Mouse (Mus musculus): ENCODE results near the gene Tbrg4.

GRCm38 (mm10) chr11:6666634-6667033 lies 40.8 kb upstream of the Tbrg4 start:
- TF ChIP-seq POLR2A (IDR thresholded peaks at IDR 0.05; ENCODE audit: low read depth, low read length) (no peak), CTCF (IDR thresholded peaks at IDR 0.05; ENCODE audit: extremely low read depth, insufficient read length, insufficient replicate concordance, low read depth, low read length) (no peak)
